8 mouse cellular contexts compared by ENCODE assay signal in genomic region chr9:20898511-20899073, GRCm38 (mm10). TPM values are rescaled to one million over a fixed set of nuclear protein-coding genes. Genes with fewer than 3 reads are reported as not detected.
DNase-seq lines count a peak whose midpoint lies in the region; ATAC-seq lines count a peak whose summit lies in the region.

TSS of gene Eif3g (minus strand) at chr9:20898623.

- H3K27ac ChIP-seq in hindbrain, embryonic 11.5 days (ENCODE audit: low read depth, low read length) = no peak within 1 kb of the TSS

- WGBS in hindbrain, embryonic 11.5 days = 7% methylated on average over 34 of the region's 34 CpGs

- H3K36me3 ChIP-seq in hindbrain, embryonic 11.5 days (ENCODE audit: control insufficient read depth, insufficient read depth, low read length) = 0 out of 2 replicates have a peak, but pooled peaks cover 9% of the 10 kb centered on the region

- DNase-seq in T-cell, adult 2 months (ENCODE audit: low spot score) = peak; percentile 87
- DNase-seq in cerebellum, postnatal 10 days = peak; percentile 92 to 95
- DNase-seq in frontal cortex, adult 2 months (ENCODE audit: extremely low spot score in 1 of 2, low spot score in 1 of 2) = peak in 1 of 2 experiments; percentile 89
- DNase-seq in hindbrain, embryonic 11.5 days (ENCODE audit: low spot score) = peak; percentile 93
- DNase-seq in layer of hippocampus, postnatal 25 days (ENCODE audit: extremely low spot score in 1 of 2, low spot score in 1 of 2) = peak; percentile 71 to 93
- peak; percentile 90 for DNase-seq in lung, postnatal 4 days
- peak; percentile 93 for DNase-seq in retina, postnatal 1 day
- DNase-seq in thymus, postnatal 4 days = peak; percentile 92

- H3K4me2 ChIP-seq in hindbrain, embryonic 11.5 days (replicated peaks; ENCODE audit: low read depth, low read length) = peak within 1 kb of the TSS; percentile 84

- peak; percentile 87 for ATAC-seq in hindbrain, embryonic 11.5 days (ENCODE audit: low FRiP score)

- H3K9me3 ChIP-seq in hindbrain, embryonic 11.5 days (ENCODE audit: control insufficient read depth, low read length) = no peaks in the 10 kb centered on the region

- H3K27me3 ChIP-seq in hindbrain, embryonic 11.5 days (ENCODE audit: control insufficient read depth, insufficient read depth, low read length) = no peaks in the 10 kb centered on the region

- no peaks in the 10 kb centered on the region; the same call in 1 of the 2 replicates for H3K4me1 ChIP-seq in hindbrain, embryonic 11.5 days (replicated peaks; ENCODE audit: control insufficient read depth, insufficient read depth, low read length)

- peak within 1 kb of the TSS; percentile 83 for H3K4me3 ChIP-seq in hindbrain, embryonic 11.5 days (ENCODE audit: low read depth, low read length)

- H3K9ac ChIP-seq in hindbrain, embryonic 11.5 days (ENCODE audit: low read depth, low read length) = peak within 1 kb of the TSS; percentile 79

RNA-seq across cellular contexts. Expression of gene Eif3g, which starts in this region (rescaled TPM):
- 115 and 117 TPM in 2 replicates for polyA plus RNA-seq in frontal cortex, adult 2 months (2012; rRNA removed)
- polyA plus RNA-seq in hindbrain, embryonic 11.5 days (2014; fragmentation: Nextera tagmentation; extraction: Ambion mirVana) = 342 and 364 TPM in 2 replicates
- 100 to 1,000 TPM; 118 to 122 TPM for total RNA-seq in layer of hippocampus, postnatal 25 days (2021)
